28 mouse cellular contexts compared by ENCODE assay signal in the genomic region with DNA sequence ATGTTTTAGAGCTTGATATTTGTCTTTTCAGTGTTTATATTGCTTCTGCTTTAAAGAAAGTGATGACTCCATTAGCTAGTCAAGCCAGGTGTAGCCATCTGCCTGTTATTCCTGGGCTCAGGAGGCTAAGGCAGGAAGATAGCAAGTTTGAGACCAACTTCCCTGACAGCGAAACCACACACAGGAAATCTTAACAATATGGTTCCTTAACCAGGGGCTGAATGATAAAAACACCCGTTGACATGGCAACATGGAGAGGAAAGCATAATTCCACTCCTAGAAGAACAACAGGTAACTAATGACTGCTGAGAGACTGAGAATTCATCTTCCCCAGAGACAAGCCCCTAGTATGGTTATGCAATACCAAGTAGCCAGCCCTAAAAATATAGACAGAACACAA.
DNase-seq lines count a peak whose midpoint lies in the region; ATAC-seq lines count a peak whose summit lies in the region.
"Had no signal": no experiment of that assay in that cellular context is flagged by ENCODE, and none has a peak within 500 bp of the region (broad histone marks: within the 10 kb centered on the region; RNA-seq: fewer than 3 reads in every experiment).

No protein-coding gene starts in this region.

- H3K36me3 ChIP-seq in midbrain, embryonic 14.5 days (ENCODE audit: control insufficient read depth, insufficient read depth, low read length), result no peaks in the 10 kb centered on the region
- H3K36me3 ChIP-seq in midbrain, embryonic 16.5 days (ENCODE audit: control insufficient read depth, insufficient read depth, low read length), result no peaks in the 10 kb centered on the region
- no peaks in the 10 kb centered on the region for H3K36me3 ChIP-seq in forebrain, embryonic 15.5 days
- H3K36me3 ChIP-seq: embryonic facial prominence, embryonic 12.5 days; embryonic facial prominence, embryonic 15.5 days; G1E; heart, embryonic 12.5 days; heart, embryonic 15.5 days had no signal

- WGBS in midbrain, embryonic 14.5 days, result 69% methylated on average over 2 of the region's 2 CpGs
- WGBS in midbrain, embryonic 16.5 days, result 60% methylated on average over 2 of the region's 2 CpGs
- 74% methylated on average over 2 of the region's 2 CpGs for WGBS in forebrain, embryonic 15.5 days

- no peak for ATAC-seq in midbrain, embryonic 14.5 days (ENCODE audit: low FRiP score, low TSS enrichment)
- no peak for ATAC-seq in midbrain, embryonic 16.5 days
- peak; percentile 50 for ATAC-seq in granulocyte monocyte progenitor cell, adult 5-6 weeks (replicated peaks; ENCODE audit: poor library complexity, severe bottlenecking)
- ATAC-seq in forebrain, embryonic 15.5 days (replicated peaks), result no peak
- ATAC-seq: forebrain, embryonic 14.5 days; hindbrain, postnatal 0 days; inflammation-experienced regulatory T-cells, adult 6 months; intestine, embryonic 16.5 days; Patski had no signal

- no peaks in the 10 kb centered on the region for H3K9me3 ChIP-seq in midbrain, embryonic 14.5 days (ENCODE audit: control insufficient read depth, low read length)
- H3K9me3 ChIP-seq in midbrain, embryonic 16.5 days (replicated peaks; ENCODE audit: control insufficient read depth, low read length, poor library complexity, severe bottlenecking), result no peaks in the 10 kb centered on the region
- no peaks in the 10 kb centered on the region for H3K9me3 ChIP-seq in forebrain, embryonic 15.5 days
- H3K9me3 ChIP-seq: embryonic facial prominence, embryonic 12.5 days; embryonic facial prominence, embryonic 15.5 days; G1E; heart, embryonic 12.5 days; heart, embryonic 15.5 days had no signal

- peak; percentile 18 for DNase-seq in midbrain, embryonic 14.5 days
- peak; percentile 3 for DNase-seq in naive thymus-derived CD4-positive, alpha-beta T cell, adult 2 months (ENCODE audit: low read depth)
- DNase-seq in right cerebral cortex, postnatal 14 days, result no peak
- DNase-seq: adrenal gland, postnatal 10 days; B cell, adult 2 months; cerebellum, adult 18-20 months; cerebellum, adult 9-10 months; cerebellum, postnatal 14 days; gastrocnemius, postnatal 10 days; gastrocnemius, postnatal 36 days; heart, adult 11 months; heart, postnatal 10 days; heart, postnatal 36 days had no signal

- H3K4me1 ChIP-seq in midbrain, embryonic 14.5 days (ENCODE audit: control insufficient read depth, insufficient read depth, low read length), result no peaks in the 10 kb centered on the region
- no peaks in the 10 kb centered on the region for H3K4me1 ChIP-seq in midbrain, embryonic 16.5 days (ENCODE audit: control insufficient read depth, insufficient read depth, low read length)
- no peaks in the 10 kb centered on the region for H3K4me1 ChIP-seq in forebrain, embryonic 15.5 days
- H3K4me1 ChIP-seq: embryonic facial prominence, embryonic 12.5 days; embryonic facial prominence, embryonic 15.5 days; heart, embryonic 12.5 days; heart, embryonic 15.5 days had no signal

- no peak overlapping the region for H3K4me2 ChIP-seq in midbrain, embryonic 14.5 days (ENCODE audit: low read length)
- H3K4me2 ChIP-seq in midbrain, embryonic 16.5 days (ENCODE audit: low read length), result no peak overlapping the region
- H3K4me2 ChIP-seq in forebrain, embryonic 15.5 days (replicated peaks), result no peak overlapping the region
- H3K4me2 ChIP-seq: embryonic facial prominence, embryonic 12.5 days; embryonic facial prominence, embryonic 15.5 days; heart, embryonic 12.5 days; heart, embryonic 15.5 days; hindbrain, embryonic 14.5 days had no signal

- H3K4me3 ChIP-seq in midbrain, embryonic 14.5 days (replicated peaks; ENCODE audit: low read depth, low read length), result no peak overlapping the region
- H3K4me3 ChIP-seq in midbrain, embryonic 16.5 days (ENCODE audit: low read depth, low read length), result no peak overlapping the region
- no peak overlapping the region for H3K4me3 ChIP-seq in forebrain, embryonic 15.5 days
- H3K4me3 ChIP-seq: embryonic facial prominence, embryonic 12.5 days; embryonic facial prominence, embryonic 15.5 days; heart, embryonic 12.5 days; heart, embryonic 15.5 days had no signal

- H3K9ac ChIP-seq in midbrain, embryonic 14.5 days (replicated peaks; ENCODE audit: low read length), result no peak overlapping the region
- H3K9ac ChIP-seq in midbrain, embryonic 16.5 days (ENCODE audit: low read depth, low read length), result no peak overlapping the region
- no peak overlapping the region for H3K9ac ChIP-seq in forebrain, embryonic 15.5 days (replicated peaks)
- H3K9ac ChIP-seq: embryonic facial prominence, embryonic 12.5 days; embryonic facial prominence, embryonic 15.5 days; heart, embryonic 12.5 days; heart, embryonic 15.5 days; hindbrain, embryonic 14.5 days had no signal

- H3K27ac ChIP-seq in midbrain, embryonic 14.5 days (replicated peaks; ENCODE audit: low read depth, low read length), result no peak overlapping the region
- H3K27ac ChIP-seq in midbrain, embryonic 16.5 days (ENCODE audit: low read length), result no peak overlapping the region
- no peak overlapping the region for H3K27ac ChIP-seq in forebrain, embryonic 15.5 days (replicated peaks)
- H3K27ac ChIP-seq: embryonic facial prominence, embryonic 12.5 days; embryonic facial prominence, embryonic 15.5 days; heart, embryonic 15.5 days; hindbrain, embryonic 14.5 days; hindbrain, postnatal 0 days had no signal

- no peaks in the 10 kb centered on the region for H3K27me3 ChIP-seq in midbrain, embryonic 14.5 days (ENCODE audit: control insufficient read depth, insufficient read depth, low read length)
- H3K27me3 ChIP-seq in midbrain, embryonic 16.5 days (ENCODE audit: control insufficient read depth, insufficient read depth, low read depth, low read length), result no peaks in the 10 kb centered on the region
- H3K27me3 ChIP-seq in forebrain, embryonic 15.5 days, result no peaks in the 10 kb centered on the region
- H3K27me3 ChIP-seq: CH12.LX; embryonic facial prominence, embryonic 12.5 days; embryonic facial prominence, embryonic 15.5 days; heart, embryonic 12.5 days; heart, embryonic 15.5 days had no signal
